Mouse (Mus musculus): Measurements from ENCODE around the gene Acvrl1. TPM values are rescaled to one million over a fixed set of nuclear protein-coding genes. Genes with fewer than 3 reads are reported as not detected.

Acvrl1 gene
- polyA plus RNA-seq, 1 experiment from 2014 or later = 5.5 TPM

- Histone ChIP-seq H3K4me3 (ENCODE audit: low read depth, low read length) (peak overlapping the region; percentile 92), H3K4me1 (replicated peaks; ENCODE audit: control insufficient read depth, insufficient read depth, low read length) (no peaks in the 10 kb centered on the region; the same call in 1 of the 2 replicates)
- no peak for DNase-seq (ENCODE audit: low spot score)
These were observed 46.2 kb downstream of the Acvrl1 start for GRCm38 (mm10) chr15:101174294-101175130.

GRCm38 (mm10) chr15:101175131-101175460 lies 46.8 kb downstream of the Acvrl1 start:
- peak; percentile 39 for DNase-seq (ENCODE audit: low spot score)
- Histone ChIP-seq H3K27ac (ENCODE audit: low read depth, low read length) (no peak overlapping the region), H3K27me3 (ENCODE audit: control insufficient read depth, insufficient read depth, low read length) (no peaks in the 10 kb centered on the region), H3K4me1 (replicated peaks; ENCODE audit: control insufficient read depth, insufficient read depth, low read length) (no peaks in the 10 kb centered on the region; the same call in 1 of the 2 replicates), H3K4me2 (replicated peaks; ENCODE audit: low read depth, low read length) (peak overlapping the region; percentile 92), H3K9me3 (ENCODE audit: control insufficient read depth, low read length) (no peaks in the 10 kb centered on the region), H3K4me3 (ENCODE audit: low read depth, low read length) (peak overlapping the region; percentile 92), H3K36me3 (ENCODE audit: control insufficient read depth, insufficient read depth, low read length) (no peaks in the 10 kb centered on the region), H3K9ac (ENCODE audit: low read depth, low read length) (peak overlapping the region; percentile 97)
- no peak for ATAC-seq (ENCODE audit: low FRiP score)
- WGBS = 15% methylated on average over 5 of the region's 5 CpGs

More at GRCm38 (mm10) chr15:101174294-101175130, 46.2 kb downstream of the Acvrl1 start:
- Histone ChIP-seq H3K9me3 (ENCODE audit: control insufficient read depth, low read length) (no peaks in the 10 kb centered on the region), H3K4me2 (replicated peaks; ENCODE audit: low read depth, low read length) (peak overlapping the region; percentile 92), H3K27ac (ENCODE audit: low read depth, low read length) (peak overlapping the region; percentile 83), H3K27me3 (ENCODE audit: control insufficient read depth, insufficient read depth, low read length) (no peaks in the 10 kb centered on the region), H3K36me3 (ENCODE audit: control insufficient read depth, insufficient read depth, low read length) (no peaks in the 10 kb centered on the region), H3K9ac (ENCODE audit: low read depth, low read length) (peak overlapping the region; percentile 97)
- ATAC-seq (ENCODE audit: low FRiP score) = peak; percentile 50
- 2% methylated on average over 31 of the region's 46 CpGs for WGBS

GRCm38 (mm10) chr15:101175613-101176283 lies 47.4 kb downstream of the Acvrl1 start:
- H3K27me3 ChIP-seq (ENCODE audit: control insufficient read depth, insufficient read depth, low read length) = no peaks in the 10 kb centered on the region
- H3K9me3 ChIP-seq (ENCODE audit: control insufficient read depth, low read length) = no peaks in the 10 kb centered on the region
- H3K4me1 ChIP-seq (replicated peaks; ENCODE audit: control insufficient read depth, insufficient read depth, low read length) = no peaks in the 10 kb centered on the region; the same call in 1 of the 2 replicates
- peak overlapping the region; percentile 92 for H3K4me3 ChIP-seq (ENCODE audit: low read depth, low read length)
- ATAC-seq (ENCODE audit: low FRiP score) (no peak), DNase-seq (ENCODE audit: low spot score) (peak; percentile 40)
- WGBS = 30% methylated on average over 17 of the region's 17 CpGs
- peak overlapping the region; percentile 92 for H3K4me2 ChIP-seq (replicated peaks; ENCODE audit: low read depth, low read length)
- no peaks in the 10 kb centered on the region for H3K36me3 ChIP-seq (ENCODE audit: control insufficient read depth, insufficient read depth, low read length)
- peak overlapping the region; percentile 97 for H3K9ac ChIP-seq (ENCODE audit: low read depth, low read length)
- peak overlapping the region; percentile 36; the same call in 1 of the 2 replicates for H3K27ac ChIP-seq (ENCODE audit: low read depth, low read length)

GRCm38 (mm10) chr15:101176284-101176680 lies 48.0 kb downstream of the Acvrl1 start:
- no peak overlapping the region for H3K27ac ChIP-seq (ENCODE audit: low read depth, low read length)
- no peaks in the 10 kb centered on the region for H3K27me3 ChIP-seq (ENCODE audit: control insufficient read depth, insufficient read depth, low read length)
- H3K36me3 ChIP-seq (ENCODE audit: control insufficient read depth, insufficient read depth, low read length) = no peaks in the 10 kb centered on the region
- peak overlapping the region; percentile 92 for H3K4me2 ChIP-seq (replicated peaks; ENCODE audit: low read depth, low read length)
- 66% methylated on average over 3 of the region's 3 CpGs for WGBS
- no peaks in the 10 kb centered on the region; the same call in 1 of the 2 replicates for H3K4me1 ChIP-seq (replicated peaks; ENCODE audit: control insufficient read depth, insufficient read depth, low read length)
- ATAC-seq (ENCODE audit: low FRiP score) = no peak
- H3K9ac ChIP-seq (ENCODE audit: low read depth, low read length) = no peak overlapping the region; the same call in 1 of the 2 replicates
- H3K4me3 ChIP-seq (ENCODE audit: low read depth, low read length) = peak overlapping the region; percentile 92
- H3K9me3 ChIP-seq (ENCODE audit: control insufficient read depth, low read length) = no peaks in the 10 kb centered on the region
- no peak for DNase-seq (ENCODE audit: low spot score)

GRCm38 (mm10) chr15:101176795-101177691 lies 48.7 kb downstream of the Acvrl1 start:
- Histone ChIP-seq H3K27ac (ENCODE audit: low read depth, low read length) (no peak overlapping the region), H3K27me3 (ENCODE audit: control insufficient read depth, insufficient read depth, low read length) (no peaks in the 10 kb centered on the region), H3K36me3 (ENCODE audit: control insufficient read depth, insufficient read depth, low read length) (no peaks in the 10 kb centered on the region), H3K4me2 (replicated peaks; ENCODE audit: low read depth, low read length) (no peak overlapping the region), H3K4me1 (replicated peaks; ENCODE audit: control insufficient read depth, insufficient read depth, low read length) (no peaks in the 10 kb centered on the region; the same call in 1 of the 2 replicates), H3K9me3 (ENCODE audit: control insufficient read depth, low read length) (no peaks in the 10 kb centered on the region), H3K4me3 (ENCODE audit: low read depth, low read length) (no peak overlapping the region), H3K9ac (ENCODE audit: low read depth, low read length) (no peak overlapping the region)
- ATAC-seq (ENCODE audit: low FRiP score) = no peak
- DNase-seq (ENCODE audit: low spot score) = no peak
- WGBS = 79% methylated on average over 8 of the region's 8 CpGs

- WGBS = 80% methylated on average over 15 of the region's 15 CpGs
- Histone ChIP-seq H3K4me2 (replicated peaks; ENCODE audit: low read depth, low read length) (no peak overlapping the region), H3K9ac (ENCODE audit: low read depth, low read length) (no peak overlapping the region), H3K36me3 (ENCODE audit: control insufficient read depth, insufficient read depth, low read length) (no peaks in the 10 kb centered on the region), H3K4me1 (replicated peaks; ENCODE audit: control insufficient read depth, insufficient read depth, low read length) (no peaks in the 10 kb centered on the region; the same call in 1 of the 2 replicates), H3K9me3 (ENCODE audit: control insufficient read depth, low read length) (no peaks in the 10 kb centered on the region), H3K4me3 (ENCODE audit: low read depth, low read length) (no peak overlapping the region), H3K27me3 (ENCODE audit: control insufficient read depth, insufficient read depth, low read length) (no peaks in the 10 kb centered on the region), H3K27ac (ENCODE audit: low read depth, low read length) (no peak overlapping the region)
- ATAC-seq (ENCODE audit: low FRiP score) (no peak), DNase-seq (ENCODE audit: low spot score) (no peak)
These were observed 52.2 kb downstream of the Acvrl1 start for GRCm38 (mm10) chr15:101180363-101181105.

GRCm38 (mm10) chr15:101181106-101181466 lies 52.8 kb downstream of the Acvrl1 start:
- ATAC-seq (ENCODE audit: low FRiP score) = no peak
- H3K9ac ChIP-seq (ENCODE audit: low read depth, low read length) = no peak overlapping the region
- 0 out of 2 replicates have a peak overlapping the region, but pooled peaks have one; percentile 32 for H3K27ac ChIP-seq (ENCODE audit: low read depth, low read length)
- 30% methylated on average over 5 of the region's 5 CpGs for WGBS
- no peak overlapping the region for H3K4me3 ChIP-seq (ENCODE audit: low read depth, low read length)
- no peak overlapping the region for H3K4me2 ChIP-seq (replicated peaks; ENCODE audit: low read depth, low read length)
- no peaks in the 10 kb centered on the region for H3K27me3 ChIP-seq (ENCODE audit: control insufficient read depth, insufficient read depth, low read length)
- H3K36me3 ChIP-seq (ENCODE audit: control insufficient read depth, insufficient read depth, low read length) = no peaks in the 10 kb centered on the region
- H3K9me3 ChIP-seq (ENCODE audit: control insufficient read depth, low read length) = no peaks in the 10 kb centered on the region
- DNase-seq (ENCODE audit: low spot score) = no peak
- H3K4me1 ChIP-seq (replicated peaks; ENCODE audit: control insufficient read depth, insufficient read depth, low read length) = no peaks in the 10 kb centered on the region; the same call in 1 of the 2 replicates

- H3K27ac ChIP-seq (ENCODE audit: low read depth, low read length) = 0 out of 2 replicates have a peak overlapping the region, but pooled peaks have one; percentile 32
- H3K36me3 ChIP-seq (ENCODE audit: control insufficient read depth, insufficient read depth, low read length) = no peaks in the 10 kb centered on the region
- H3K4me1 ChIP-seq (replicated peaks; ENCODE audit: control insufficient read depth, insufficient read depth, low read length) = no peaks in the 10 kb centered on the region
- H3K4me2 ChIP-seq (replicated peaks; ENCODE audit: low read depth, low read length) = no peak overlapping the region
- 19% methylated on average over 4 of the region's 4 CpGs for WGBS
- no peak overlapping the region for H3K4me3 ChIP-seq (ENCODE audit: low read depth, low read length)
- no peak for ATAC-seq (ENCODE audit: low FRiP score)
- no peak overlapping the region for H3K9ac ChIP-seq (ENCODE audit: low read depth, low read length)
- no peaks in the 10 kb centered on the region for H3K9me3 ChIP-seq (ENCODE audit: control insufficient read depth, low read length)
- DNase-seq (ENCODE audit: low spot score) = no peak
- no peaks in the 10 kb centered on the region for H3K27me3 ChIP-seq (ENCODE audit: control insufficient read depth, insufficient read depth, low read length)
These were observed 53.2 kb downstream of the Acvrl1 start for GRCm38 (mm10) chr15:101181500-101181899.
